Mouse (Mus musculus) kidney, postnatal 25 days (tissue): ENCODE measurements at regions not wholly inside any gene's neighbourhood (a gene's known extent, or its start where the extent isn't known, plus 50 kb on each side); places are given as distances from the start of the nearest gene placed in this dataset.

Experiments used
- DNase-seq, 2 experiments: peaks; one replicate each; pipeline ENCODE4 v3.0.0; 2021; ENCODE audit warnings: mixed read lengths in 2 of 2

DNA sequence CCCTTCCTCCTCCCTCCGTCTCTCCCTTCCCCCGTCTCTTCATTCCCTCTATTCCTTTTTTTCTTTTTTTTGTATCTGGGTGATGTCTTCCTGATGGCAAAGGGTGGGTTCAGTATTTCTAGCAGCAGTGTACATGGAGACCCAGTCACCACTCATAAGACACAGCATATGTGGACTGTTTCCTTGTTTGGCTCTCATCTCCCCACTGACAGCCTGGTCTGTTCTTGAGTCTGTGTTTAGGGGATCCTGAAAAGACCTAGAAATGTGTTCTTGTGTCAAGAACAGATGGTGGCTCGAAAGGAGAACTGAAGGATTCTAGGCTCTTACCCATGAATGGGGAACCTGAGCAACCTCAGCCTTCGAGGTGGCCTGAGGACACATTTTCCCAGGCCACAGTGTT, 124.0 kb upstream of the Clnk start:
- no peak for DNase-seq

DNA sequence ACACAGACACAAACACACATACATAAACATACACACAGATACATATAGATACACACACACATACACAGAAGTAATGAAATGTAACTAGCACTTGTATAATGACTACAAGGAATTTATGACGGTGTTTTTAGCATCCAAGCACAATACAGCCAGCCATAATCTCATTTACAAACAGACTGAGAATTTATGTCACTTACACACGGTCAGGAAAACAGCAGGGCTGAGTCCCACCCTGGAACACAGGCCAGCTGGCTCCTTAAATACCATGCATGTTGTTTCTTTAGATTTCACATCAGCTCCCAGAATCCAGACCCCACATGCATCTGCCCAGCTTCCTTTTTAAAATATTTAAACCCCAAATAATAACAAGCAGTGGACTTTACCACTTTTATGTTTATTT, 123.1 kb upstream of the Clnk start:
- DNase-seq, result no peak

DNA sequence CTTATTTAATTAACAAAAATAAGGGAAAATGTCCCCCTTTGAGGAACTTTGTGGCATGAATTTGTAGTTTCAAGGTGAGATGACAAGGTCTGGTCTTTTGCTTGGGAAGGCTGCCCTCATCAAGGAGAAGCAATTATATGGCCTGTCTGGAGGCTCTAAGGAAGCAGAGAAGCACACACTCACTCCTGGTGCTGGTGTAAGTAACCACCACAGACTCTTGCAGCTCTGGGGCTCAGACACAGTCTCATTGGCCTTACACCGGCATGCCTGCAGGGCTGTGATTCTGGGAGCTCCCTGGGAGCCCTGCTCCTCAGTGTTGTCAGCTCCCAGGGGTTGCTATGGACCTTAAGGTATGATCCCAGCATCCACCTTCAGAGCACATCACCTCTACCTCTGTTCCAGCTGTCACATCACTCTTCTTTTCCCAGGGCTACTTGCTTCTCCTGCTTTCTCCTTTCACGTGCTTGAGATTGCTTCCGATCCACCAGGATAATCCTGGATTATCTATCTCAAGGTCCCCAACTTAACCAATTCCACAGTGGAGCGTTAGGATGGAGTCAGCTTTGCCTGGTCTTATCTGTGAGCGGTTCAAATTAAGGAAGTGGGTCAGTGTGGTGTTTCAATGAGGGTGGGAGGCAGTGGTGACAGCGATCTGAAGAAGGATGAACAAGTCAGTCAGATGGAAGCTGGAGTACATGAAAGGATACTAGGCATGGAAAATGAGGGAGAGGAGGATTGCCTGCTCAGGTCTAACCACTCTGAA, 96.0 kb upstream of the Clnk start:
- no peak for DNase-seq

DNA sequence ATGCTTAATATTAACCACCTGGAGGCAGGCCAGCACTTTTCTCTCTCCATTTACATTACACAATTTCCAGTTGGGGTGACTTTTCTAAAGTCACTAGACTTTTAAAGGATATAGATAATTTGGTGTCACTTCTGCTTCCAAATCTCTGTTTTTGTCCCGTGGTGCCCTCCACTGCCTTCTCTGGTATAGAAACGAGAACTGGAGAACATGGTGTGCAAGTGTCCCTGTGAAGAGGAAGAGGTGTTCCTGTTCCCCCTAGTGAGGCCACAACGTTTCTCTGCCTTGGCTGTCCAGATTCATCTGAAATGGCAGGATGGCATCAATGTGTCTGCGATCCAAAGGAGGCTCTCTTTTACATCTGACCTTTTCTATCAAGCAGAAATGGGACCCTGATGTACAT, 93.9 kb upstream of the Clnk start:
- no peak for DNase-seq

DNA sequence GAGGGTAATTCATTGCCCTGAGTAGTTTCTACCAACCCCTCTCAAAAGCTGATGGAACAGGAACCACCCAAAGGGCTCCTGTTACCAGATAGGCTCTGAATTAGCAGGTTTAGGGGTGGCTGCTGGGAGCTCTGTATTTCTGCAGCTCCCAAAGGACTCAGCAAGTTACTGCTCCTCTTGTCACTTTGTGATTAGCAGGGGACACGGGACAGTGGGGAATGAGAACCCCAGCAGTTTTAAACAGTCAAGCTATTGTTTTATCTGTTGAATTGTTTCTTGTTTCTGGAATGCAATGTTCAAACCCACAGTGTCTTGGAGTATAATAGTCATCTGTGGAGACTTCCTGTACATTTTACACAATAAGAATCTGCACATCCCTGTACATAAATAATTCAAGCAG, 90.4 kb upstream of the Clnk start:
- DNase-seq, result no peak

DNA sequence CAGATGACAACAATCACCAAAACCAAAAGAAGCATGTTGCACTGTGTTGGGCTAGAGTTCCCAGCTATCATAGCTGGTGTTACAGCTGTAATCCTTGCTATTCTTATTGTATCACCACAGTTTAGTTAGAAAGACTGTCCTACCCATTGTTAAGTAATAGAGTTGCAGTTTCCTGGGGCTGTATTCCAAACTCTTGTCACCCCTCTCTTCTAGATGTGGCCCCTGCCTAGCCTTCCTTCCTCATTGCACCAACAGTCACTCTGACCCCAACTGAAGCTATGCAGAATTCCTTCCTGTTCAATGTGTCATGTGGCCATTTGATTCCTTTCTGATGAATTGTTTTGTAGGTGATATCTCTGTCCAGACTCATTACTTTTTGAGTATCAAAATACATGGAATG, 87.8 kb upstream of the Clnk start:
- DNase-seq, result no peak

DNA sequence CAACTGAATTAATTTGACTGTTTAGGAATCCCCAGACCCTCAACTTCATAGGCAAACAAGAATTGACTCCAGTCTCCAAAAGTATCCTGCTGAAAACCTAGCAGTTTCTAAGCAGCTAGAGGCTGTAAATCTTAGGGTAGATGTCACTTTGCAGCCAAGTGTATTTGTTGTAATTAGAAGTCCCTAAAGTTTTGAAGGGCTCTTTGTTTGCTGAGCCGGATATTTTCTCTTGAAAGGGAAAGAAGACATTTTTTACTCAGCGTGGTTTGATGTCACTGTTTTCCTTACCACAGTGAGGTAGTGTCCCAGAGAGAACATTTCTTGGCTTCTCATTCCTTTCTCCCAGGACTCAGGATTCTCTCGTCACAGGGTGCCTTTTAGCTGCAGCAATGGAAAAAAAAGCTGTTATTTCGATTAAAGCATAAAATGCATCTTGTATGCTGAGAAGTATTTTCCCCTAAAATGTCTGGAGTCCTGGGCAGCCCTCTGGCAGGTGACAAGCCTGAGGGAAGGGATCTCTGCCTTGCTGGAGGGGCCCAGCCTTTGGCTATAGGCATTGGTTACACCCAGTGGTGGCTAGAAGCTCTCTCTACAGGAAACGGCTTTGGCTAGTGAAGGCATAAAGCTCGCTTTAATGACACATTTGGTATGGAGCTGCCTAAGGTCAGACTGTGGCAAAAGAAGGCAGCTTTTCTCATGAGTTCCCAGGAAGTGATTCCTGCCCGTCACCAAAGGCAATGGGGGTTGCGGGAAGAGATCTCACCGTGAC, 74.1 kb upstream of the Clnk start:
- DNase-seq, result no peak

DNA sequence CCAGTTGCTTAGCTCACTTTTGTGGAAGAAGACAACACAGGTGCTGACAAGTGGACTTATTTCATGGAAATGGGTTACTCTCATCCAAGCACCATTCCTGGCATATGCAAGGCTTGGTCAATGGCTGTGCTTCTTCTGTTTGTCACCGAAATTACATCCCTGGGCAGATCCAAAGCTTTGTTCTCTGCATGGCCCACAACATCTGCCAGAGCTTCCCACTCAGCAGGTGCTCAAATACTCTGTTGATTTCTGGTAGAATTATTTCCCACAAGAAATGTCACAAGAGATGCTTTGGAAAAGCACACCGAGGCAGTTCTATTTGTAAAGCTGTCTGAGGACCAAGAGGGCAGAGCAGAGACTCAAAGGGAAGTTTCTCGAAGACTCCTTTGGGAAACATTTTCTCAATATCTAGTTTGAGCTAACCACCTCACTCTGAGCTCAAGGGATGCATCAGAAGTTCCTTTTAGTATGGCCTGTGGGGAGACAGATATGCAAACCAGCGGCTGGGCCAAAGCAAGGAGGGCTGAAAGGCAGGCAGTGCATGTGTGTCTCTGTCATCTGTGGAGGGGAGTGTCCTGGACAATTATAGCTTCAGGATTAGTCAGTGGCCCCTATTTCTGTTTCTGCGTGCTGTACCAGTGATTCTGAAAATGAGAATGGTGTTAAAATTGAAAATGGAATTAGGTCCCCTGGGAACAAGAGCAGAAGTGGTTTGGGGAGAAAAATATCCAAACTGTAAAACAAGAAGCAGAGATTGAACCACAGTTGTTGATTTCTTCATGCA, 69.5 kb upstream of the Clnk start:
- DNase-seq, result no peak

DNA sequence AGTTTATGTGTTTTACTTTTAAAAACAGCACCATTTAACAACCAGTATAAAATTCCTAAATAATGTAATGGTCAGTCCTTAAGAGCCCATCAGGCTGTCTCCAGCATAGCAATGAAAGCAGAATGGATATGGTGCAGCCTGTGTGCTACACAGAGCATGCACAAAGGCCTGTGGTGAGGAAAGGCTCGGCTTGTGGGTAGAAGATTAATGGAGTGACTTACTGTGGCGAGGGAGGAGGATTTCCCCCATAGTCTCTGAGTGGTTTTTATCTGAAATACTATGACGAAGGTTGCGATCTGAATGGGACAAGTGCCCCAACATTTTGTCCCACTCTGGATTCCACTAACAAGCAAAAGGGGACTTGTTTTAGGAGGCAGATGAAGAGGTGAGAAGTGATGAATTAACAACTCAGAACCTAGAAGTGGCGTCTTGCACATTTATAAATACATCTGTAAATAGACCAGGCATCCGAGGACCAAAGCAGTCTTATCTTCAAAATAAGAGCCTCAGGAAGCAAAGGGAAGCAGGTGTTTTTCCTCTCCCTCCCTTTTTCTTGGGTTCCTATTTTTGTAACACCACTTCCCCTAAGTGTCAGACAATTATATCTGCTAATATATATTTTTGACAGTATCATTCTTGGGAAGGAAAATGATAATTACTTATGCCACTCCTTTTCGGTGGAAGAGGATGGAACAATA, 55.9 kb upstream of the Clnk start:
- no peak for DNase-seq

DNA sequence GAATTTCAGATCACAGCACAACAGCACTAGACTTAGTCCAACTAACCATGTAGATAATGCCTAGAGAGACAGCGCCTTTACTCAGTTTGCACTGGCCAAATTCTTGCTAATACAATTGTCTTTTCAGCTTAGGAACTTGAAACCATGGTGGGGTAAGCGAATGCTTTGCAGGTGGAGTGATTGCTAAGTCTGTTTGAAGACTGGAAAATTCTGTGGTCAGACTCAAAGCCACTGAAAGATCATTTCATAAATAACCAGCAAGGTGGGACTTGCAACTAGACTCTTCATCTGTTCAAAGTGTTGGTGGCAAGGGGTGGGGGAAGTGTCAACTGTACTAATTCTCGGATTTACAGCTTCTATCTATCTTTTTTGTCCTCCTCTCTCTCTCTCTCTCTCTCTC, 50.4 kb upstream of the Clnk start:
- no peak for DNase-seq
